Mouse (Mus musculus): ENCODE results near the gene Nek8. TPM values are rescaled to one million over a fixed set of nuclear protein-coding genes. Genes with fewer than 3 reads are reported as not detected.
A peak's percentile ranks its signal among the peaks of the same experiment; 100 is the strongest.

The Nek8 gene
- total and polyA plus RNA-seq, 3 experiments, result 7.1 to 8.3 (median 7.4) TPM

GRCm38 (mm10) chr11:78153778-78154177 is 22.7 kb downstream of the Nek8 start:
- no peak overlapping the region for H3K9ac ChIP-seq (ENCODE audit: insufficient read depth, low read depth)
- TF ChIP-seq ZC3H11A (IDR thresholded peaks at IDR 0.05; ENCODE audit: low read depth, low read length) (no peak), NELFE (IDR thresholded peaks at IDR 0.05; ENCODE audit: low read depth, low read length) (no peak)
- H3K79me2 ChIP-seq (replicated peaks; ENCODE audit: control insufficient read depth, extremely low read depth, insufficient read depth, poor library complexity, severe bottlenecking), result no peaks in the 10 kb centered on the region; the same call in 1 of the 2 replicates
- no peaks in the 10 kb centered on the region for H3K9me3 ChIP-seq (replicated peaks; ENCODE audit: low read length)
- dilution Hi-C loops (cut with MboI; ENCODE audit: extremely low pct_ligation_motif_present, extremely low pct_unique_long_range_greater_than_20kb, low sequenced_read_pairs) (no loop called here), in situ Hi-C loops (cut with MboI; ENCODE audit: low pct_ligation_motif_present, low pct_unique_long_range_greater_than_20kb, low sequenced_read_pairs) (no loop called here)
- no peak overlapping the region for H3K4me2 ChIP-seq (ENCODE audit: insufficient read depth, low read depth, poor library complexity, severe bottlenecking)
- peaks cover 0 to 3% of the 10 kb centered on the region in 2 experiments; a peak in 1 of 4 replicates for H3K4me1 ChIP-seq (ENCODE audit: control insufficient read depth in 1 of 2, insufficient read depth in 2 of 2)
- H3K36me3 ChIP-seq (replicated peaks in 1 of 2; ENCODE audit: control insufficient read depth in 1 of 2, insufficient read depth in 1 of 2, low read length in 1 of 2), result peaks cover 78 to 97% of the 10 kb centered on the region in 2 experiments
- no peak overlapping the region for H3K27ac ChIP-seq (ENCODE audit: insufficient read depth, low read depth)
- no peak overlapping the region for H3K4me3 ChIP-seq (replicated peaks in 1 of 3; ENCODE audit: low read depth in 2 of 3, low read length in 2 of 3, poor library complexity in 1 of 3)
- no peak for DNase-seq (ENCODE audit: extremely low read depth)
- no peaks in the 10 kb centered on the region for H3K27me3 ChIP-seq (replicated peaks)

- H3K36me3 ChIP-seq (replicated peaks in 1 of 2; ENCODE audit: control insufficient read depth in 1 of 2, insufficient read depth in 1 of 2, low read length in 1 of 2), result peaks cover 70 to 96% of the 10 kb centered on the region in 2 experiments
- no peak overlapping the region for H3K4me2 ChIP-seq (ENCODE audit: insufficient read depth, low read depth, poor library complexity, severe bottlenecking)
Observed at GRCm38 (mm10) chr11:78152299-78153231, 23.9 kb downstream of the Nek8 start.

GRCm38 (mm10) chr11:78151161-78151560 is 25.3 kb downstream of the Nek8 start:
- Histone ChIP-seq H3K36me3 (replicated peaks in 1 of 2; ENCODE audit: control insufficient read depth in 1 of 2, insufficient read depth in 1 of 2, low read length in 1 of 2) (peaks cover 63 to 96% of the 10 kb centered on the region in 2 experiments), H3K4me3 (replicated peaks in 1 of 3; ENCODE audit: low read depth in 2 of 3, low read length in 2 of 3, poor library complexity in 1 of 3) (no peak overlapping the region), H3K4me2 (ENCODE audit: insufficient read depth, low read depth, poor library complexity, severe bottlenecking) (no peak overlapping the region), H3K4me1 (ENCODE audit: control insufficient read depth in 1 of 2, insufficient read depth in 2 of 2) (peaks cover 15 to 23% of the 10 kb centered on the region in 2 experiments; a peak in 3 of 4 replicates), H3K9ac (ENCODE audit: insufficient read depth, low read depth) (no peak overlapping the region), H3K79me2 (replicated peaks; ENCODE audit: control insufficient read depth, extremely low read depth, insufficient read depth, poor library complexity, severe bottlenecking) (0 out of 2 replicates have a peak, but pooled peaks cover 3% of the 10 kb centered on the region), H3K27ac (ENCODE audit: insufficient read depth, low read depth) (no peak overlapping the region), H3K27me3 (replicated peaks) (no peaks in the 10 kb centered on the region), H3K9me3 (replicated peaks; ENCODE audit: low read length) (no peaks in the 10 kb centered on the region)
- dilution Hi-C loops (cut with MboI; ENCODE audit: extremely low pct_ligation_motif_present, extremely low pct_unique_long_range_greater_than_20kb, low sequenced_read_pairs), result no loop called here
- DNase-seq (ENCODE audit: extremely low read depth), result peak; percentile 54
- in situ Hi-C loops (cut with MboI; ENCODE audit: low pct_ligation_motif_present, low pct_unique_long_range_greater_than_20kb, low sequenced_read_pairs), result no loop called here
- TF ChIP-seq NELFE (IDR thresholded peaks at IDR 0.05; ENCODE audit: low read depth, low read length), result no peak
- peak; percentile 68 for TF ChIP-seq RAD21 (IDR thresholded peaks at IDR 0.05; ENCODE audit: low read depth, low read length)
- TF ChIP-seq TCF12 (IDR thresholded peaks at IDR 0.05; ENCODE audit: low read depth, low read length), result no peak
- TF ChIP-seq ZNF384 (IDR thresholded peaks at IDR 0.05; ENCODE audit: low read depth, low read length), result peak; percentile 49; the same call in 1 of the 2 replicates
- TF ChIP-seq USF1 (IDR thresholded peaks at IDR 0.05; ENCODE audit: low read depth, low read length), result no peak
- TF ChIP-seq HCFC1 (IDR thresholded peaks at IDR 0.05; ENCODE audit: low read depth, low read length), result no peak
- no peak for TF ChIP-seq MAX (IDR thresholded peaks at IDR 0.05; ENCODE audit: low read length)
- no peak for TF ChIP-seq JUN (IDR thresholded peaks at IDR 0.05; ENCODE audit: insufficient read depth, low read depth, low read length)
- no peak for TF ChIP-seq ZKSCAN1 (IDR thresholded peaks at IDR 0.05; ENCODE audit: borderline replicate concordance, low read depth, low read length)
- no peak for TF ChIP-seq MXI1 (IDR thresholded peaks at IDR 0.05; ENCODE audit: low read depth, low read length)
- TF ChIP-seq POLR2A (IDR thresholded peaks at IDR 0.05; ENCODE audit: low read depth, low read length), result no peak
- no peak for TF ChIP-seq GABPA (IDR thresholded peaks at IDR 0.05; ENCODE audit: insufficient replicate concordance, low read depth, low read length)
- no peak for TF ChIP-seq MAFK (IDR thresholded peaks at IDR 0.05; ENCODE audit: insufficient replicate concordance, low read length)
- TF ChIP-seq CHD1 (IDR thresholded peaks at IDR 0.05; ENCODE audit: low read depth, low read length), result no peak
- peak; percentile 55 to 78; a peak in 3 of 4 replicates for TF ChIP-seq CTCF (conservative IDR thresholded peaks at IDR 0.05 in 1 of 2, IDR thresholded peaks at IDR 0.05 in 1 of 2; ENCODE audit: low read depth in 2 of 2, low read length in 2 of 2)
- TF ChIP-seq ETS1 (conservative IDR thresholded peaks at IDR 0.05; ENCODE audit: low read depth, low read length), result no peak
- no peak for TF ChIP-seq PAX5 (IDR thresholded peaks at IDR 0.05; ENCODE audit: low read length)
- peak; percentile 63 for TF ChIP-seq SMC3 (IDR thresholded peaks at IDR 0.05; ENCODE audit: low read depth, low read length)
- no peak for TF ChIP-seq MAZ (IDR thresholded peaks at IDR 0.05; ENCODE audit: low read depth, low read length)
- TF ChIP-seq KAT2A (IDR thresholded peaks at IDR 0.05; ENCODE audit: insufficient replicate concordance, low read length), result no peak
- TF ChIP-seq ZMIZ1 (IDR thresholded peaks at IDR 0.05; ENCODE audit: low read depth, low read length), result no peak

More at GRCm38 (mm10) chr11:78152299-78153231, 23.9 kb downstream of the Nek8 start:
- Histone ChIP-seq H3K9ac (ENCODE audit: insufficient read depth, low read depth) (no peak overlapping the region), H3K4me3 (replicated peaks in 1 of 3; ENCODE audit: low read depth in 2 of 3, low read length in 2 of 3, poor library complexity in 1 of 3) (no peak overlapping the region), H3K4me1 (ENCODE audit: control insufficient read depth in 1 of 2, insufficient read depth in 2 of 2) (peaks cover 8 to 9% of the 10 kb centered on the region in 2 experiments; a peak in 3 of 4 replicates), H3K27ac (ENCODE audit: insufficient read depth, low read depth) (no peak overlapping the region), H3K9me3 (replicated peaks; ENCODE audit: low read length) (no peaks in the 10 kb centered on the region), H3K79me2 (replicated peaks; ENCODE audit: control insufficient read depth, extremely low read depth, insufficient read depth, poor library complexity, severe bottlenecking) (0 out of 2 replicates have a peak, but pooled peaks cover 3% of the 10 kb centered on the region), H3K27me3 (replicated peaks) (no peaks in the 10 kb centered on the region)
- no peak for TF ChIP-seq POLR2AphosphoS2 (IDR thresholded peaks at IDR 0.05; ENCODE audit: low read depth, low read length)
- no peak for TF ChIP-seq ETS1 (conservative IDR thresholded peaks at IDR 0.05; ENCODE audit: low read depth, low read length)
- TF ChIP-seq MXI1 (IDR thresholded peaks at IDR 0.05; ENCODE audit: low read depth, low read length), result no peak
- TF ChIP-seq MAX (IDR thresholded peaks at IDR 0.05; ENCODE audit: low read length), result no peak
- TF ChIP-seq CHD1 (IDR thresholded peaks at IDR 0.05; ENCODE audit: low read depth, low read length), result no peak
- TF ChIP-seq SMC3 (IDR thresholded peaks at IDR 0.05; ENCODE audit: low read depth, low read length), result no peak
- DNase-seq (ENCODE audit: extremely low read depth), result no peak
- in situ Hi-C loops (cut with MboI; ENCODE audit: low pct_ligation_motif_present, low pct_unique_long_range_greater_than_20kb, low sequenced_read_pairs) (no loop called here), dilution Hi-C loops (cut with MboI; ENCODE audit: extremely low pct_ligation_motif_present, extremely low pct_unique_long_range_greater_than_20kb, low sequenced_read_pairs) (no loop called here)

Data from CH12.LX (cell line).